15 mouse cellular contexts compared by ENCODE assay signal in genomic region chr8:48449625-48450024, GRCm38 (mm10).
A peak's percentile ranks its signal among the peaks of the same experiment; 100 is the strongest.
DNase-seq lines count a peak whose midpoint lies in the region; ATAC-seq lines count a peak whose summit lies in the region.
"Had no signal": no experiment of that assay in that cellular context is flagged by ENCODE, and none has a peak within 500 bp of the region (broad histone marks: within the 10 kb centered on the region; RNA-seq: fewer than 3 reads in every experiment).

No protein-coding gene starts in this region.

- no peak overlapping the region for H3K4me3 ChIP-seq in kidney, embryonic 14.5 days (ENCODE audit: low read length)
- H3K4me3 ChIP-seq in embryonic facial prominence, embryonic 14.5 days (ENCODE audit: low read depth, low read length): no peak overlapping the region
- H3K4me3 ChIP-seq: hindbrain, embryonic 15.5 days; neural tube, embryonic 15.5 days had no signal

- peak overlapping the region; percentile 3; the same call in 1 of the 2 replicates for H3K4me2 ChIP-seq in kidney, embryonic 14.5 days (replicated peaks; ENCODE audit: low read depth, low read length)
- no peak overlapping the region for H3K4me2 ChIP-seq in embryonic facial prominence, embryonic 14.5 days (ENCODE audit: low read depth, low read length)
- H3K4me2 ChIP-seq: hindbrain, embryonic 15.5 days; neural tube, embryonic 15.5 days had no signal

- WGBS in kidney, embryonic 14.5 days: 7% methylated on average over 3 of the region's 3 CpGs
- 10% methylated on average over 3 of the region's 3 CpGs for WGBS in embryonic facial prominence, embryonic 14.5 days

- H3K9ac ChIP-seq in kidney, embryonic 14.5 days (ENCODE audit: low read depth, low read length): no peak overlapping the region
- no peak overlapping the region for H3K9ac ChIP-seq in embryonic facial prominence, embryonic 14.5 days (ENCODE audit: low read depth, low read length)
- H3K9ac ChIP-seq: hindbrain, embryonic 15.5 days; neural tube, embryonic 15.5 days had no signal

- H3K9me3 ChIP-seq in kidney, embryonic 14.5 days (ENCODE audit: control insufficient read depth, low read length): no peaks in the 10 kb centered on the region
- H3K9me3 ChIP-seq in embryonic facial prominence, embryonic 14.5 days (ENCODE audit: control insufficient read depth, low read length): no peaks in the 10 kb centered on the region
- H3K9me3 ChIP-seq: hindbrain, embryonic 15.5 days; neural tube, embryonic 15.5 days had no signal

- no peaks in the 10 kb centered on the region for H3K36me3 ChIP-seq in kidney, embryonic 14.5 days (ENCODE audit: control insufficient read depth, insufficient read depth, low read length)
- no peaks in the 10 kb centered on the region for H3K36me3 ChIP-seq in embryonic facial prominence, embryonic 14.5 days (ENCODE audit: control insufficient read depth, insufficient read depth, low read length)
- H3K36me3 ChIP-seq: hindbrain, embryonic 15.5 days; neural tube, embryonic 15.5 days had no signal

- H3K4me1 ChIP-seq in kidney, embryonic 14.5 days (ENCODE audit: control insufficient read depth, insufficient read depth, low read length): peaks cover 17% of the 10 kb centered on the region
- H3K4me1 ChIP-seq in embryonic facial prominence, embryonic 14.5 days (ENCODE audit: control insufficient read depth, insufficient read depth, low read length): peaks cover 23% of the 10 kb centered on the region

- no peaks in the 10 kb centered on the region for H3K27me3 ChIP-seq in kidney, embryonic 14.5 days (ENCODE audit: control insufficient read depth, insufficient read depth, low read length)
- no peaks in the 10 kb centered on the region for H3K27me3 ChIP-seq in embryonic facial prominence, embryonic 14.5 days (replicated peaks; ENCODE audit: control insufficient read depth, insufficient read depth, low read length)
- H3K27me3 ChIP-seq: hindbrain, embryonic 15.5 days; neural tube, embryonic 15.5 days had no signal

- peak; percentile 43; the same call in 1 of the 2 replicates for ATAC-seq in kidney, embryonic 14.5 days (ENCODE audit: low FRiP score, low TSS enrichment)
- no peak for ATAC-seq in embryonic facial prominence, embryonic 14.5 days (ENCODE audit: low read depth)
- ATAC-seq: forebrain, embryonic 16.5 days had no signal

- DNase-seq in kidney, adult 11 months: no peak
- DNase-seq in ES-CJ7 (ENCODE audit: low read depth, low spot score): peak; percentile 67
- peak; percentile 90 for DNase-seq in ZHBTc4 (ENCODE audit: low read depth, low spot score)
- peak; percentile 78 for DNase-seq in embryonic facial prominence, embryonic 14.5 days (ENCODE audit: low spot score)
- DNase-seq in spleen, postnatal 14 days (ENCODE audit: low spot score in 2 of 2): no peak
- no peak for DNase-seq in gastrocnemius, adult 18-20 months (ENCODE audit: low spot score)
- DNase-seq: cerebellum, adult 18-20 months; gastrocnemius, postnatal 25 days; kidney, postnatal 25 days; left cerebral cortex, postnatal 4 days; right cerebral cortex, adult 18-20 months had no signal

- H3K27ac ChIP-seq in kidney, embryonic 14.5 days (ENCODE audit: low read depth, low read length): no peak overlapping the region
- H3K27ac ChIP-seq in embryonic facial prominence, embryonic 14.5 days (replicated peaks; ENCODE audit: low read depth, low read length): peak overlapping the region; percentile 16; the same call in 1 of the 2 replicates
- H3K27ac ChIP-seq: hindbrain, embryonic 15.5 days had no signal

Comparison
In these comparisons a context has a peak if more than half of its experiments do, and no peak if none do; other contexts are left out.
1. DNase-seq: peak in ES-CJ7 (single experiment), ZHBTc4 (single experiment) and embryonic facial prominence, embryonic 14.5 days (single experiment); none in kidney, adult 11 months (single experiment), spleen, postnatal 14 days (0 of 2) and gastrocnemius, adult 18-20 months (single experiment).